Mouse (Mus musculus) gastrocnemius, postnatal 36 days (tissue): ENCODE measurements at regions not wholly inside any gene's neighbourhood (a gene's known extent, or its start where the extent isn't known, plus 50 kb on each side); places are given as distances from the start of the nearest gene placed in this dataset.

Experiments
- DNase-seq, 2 experiments: peaks; one replicate each; pipeline ENCODE4 v3.0.0; 2022
- intact Hi-C: fragments of 180-260 bp; cut with DNase I; formaldehyde crosslinking; loops from one replicate; pipeline ENCODE4 v1.15.1; 2025

DNA sequence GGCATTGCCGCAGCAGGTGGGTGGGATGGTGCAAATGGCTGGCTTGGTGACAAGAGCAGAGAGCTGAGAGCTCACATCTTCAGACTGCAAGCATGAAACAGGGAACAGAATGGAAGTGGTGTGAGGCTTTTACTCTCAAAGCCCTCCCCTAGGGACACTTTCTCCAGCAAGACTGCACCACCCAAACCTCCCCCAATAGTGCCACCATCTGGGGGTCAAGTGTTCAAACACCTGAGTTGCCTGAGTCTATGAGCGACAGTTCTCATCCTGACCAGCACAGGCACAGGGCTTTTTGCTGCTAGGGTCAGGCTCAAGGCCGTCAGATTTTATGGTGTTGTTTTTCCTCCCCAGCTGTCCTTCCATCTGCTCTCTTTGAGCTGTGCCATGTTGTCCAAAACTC, 337.9 kb upstream of the Eif4g2 start:
- intact Hi-C loops, result no loop called here
- DNase-seq, result no peak

DNA sequence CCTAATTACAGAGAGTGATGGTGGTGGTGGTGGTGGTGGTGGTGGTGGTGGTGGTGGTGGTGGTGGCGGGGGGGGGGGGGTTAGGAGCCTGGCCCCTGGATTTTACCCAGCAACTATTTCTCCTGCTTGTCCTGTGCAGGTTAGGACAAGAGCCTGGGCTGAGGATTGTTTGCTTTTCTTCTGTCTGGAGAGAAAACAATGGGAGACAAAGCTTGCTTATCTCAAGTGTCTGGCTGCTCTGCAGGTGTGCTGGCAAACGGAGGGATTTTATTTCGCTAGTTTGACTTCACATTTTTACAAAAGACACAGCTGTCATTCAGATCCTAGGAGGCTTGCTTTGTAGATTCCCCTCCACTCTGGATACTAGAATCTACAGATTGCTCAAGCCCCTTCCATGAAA, 334.9 kb upstream of the Eif4g2 start:
- no peak for DNase-seq
- intact Hi-C loops, result no loop called here

DNA sequence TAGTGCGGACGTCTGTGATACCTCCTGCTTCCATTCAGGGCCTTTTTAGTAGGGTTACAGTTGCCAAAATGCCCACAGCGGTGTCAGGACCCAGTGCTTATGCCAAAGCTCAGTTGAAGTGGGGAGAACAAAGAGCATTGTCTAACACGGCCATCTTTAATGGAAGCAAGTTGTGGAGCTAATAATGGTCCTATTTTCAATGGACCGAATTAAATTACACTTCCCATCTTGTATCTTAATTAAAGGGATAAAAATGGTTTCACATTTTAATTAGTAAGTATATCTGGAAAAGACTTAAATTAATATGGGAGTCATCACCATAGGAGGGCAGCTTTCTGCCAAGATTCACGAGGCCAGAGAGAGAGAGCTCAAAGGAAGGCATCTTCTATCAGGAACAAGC, 333.2 kb upstream of the Eif4g2 start:
- DNase-seq, result no peak
- intact Hi-C loops, result no loop called here

DNA sequence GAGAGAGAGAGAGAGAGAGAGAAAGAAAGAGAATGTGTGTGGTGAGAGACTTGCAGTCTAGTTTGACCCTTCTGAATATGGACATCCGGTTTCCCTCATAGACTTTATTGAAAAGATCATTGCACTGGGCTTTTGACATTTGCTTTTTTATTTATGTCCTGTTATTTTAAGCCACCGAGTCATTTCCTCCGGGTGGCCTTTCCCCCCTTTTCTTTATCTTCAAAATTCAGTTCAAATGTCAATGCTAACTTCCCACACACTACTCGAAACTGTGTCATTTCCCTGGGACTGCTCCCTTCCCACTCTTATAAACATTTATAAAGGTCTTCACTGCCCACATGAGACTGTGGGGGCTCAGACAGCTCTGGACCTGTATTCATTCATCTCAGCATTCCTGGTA, 330.9 kb upstream of the Eif4g2 start:
- DNase-seq, result no peak
- intact Hi-C loops, result no loop called here

DNA sequence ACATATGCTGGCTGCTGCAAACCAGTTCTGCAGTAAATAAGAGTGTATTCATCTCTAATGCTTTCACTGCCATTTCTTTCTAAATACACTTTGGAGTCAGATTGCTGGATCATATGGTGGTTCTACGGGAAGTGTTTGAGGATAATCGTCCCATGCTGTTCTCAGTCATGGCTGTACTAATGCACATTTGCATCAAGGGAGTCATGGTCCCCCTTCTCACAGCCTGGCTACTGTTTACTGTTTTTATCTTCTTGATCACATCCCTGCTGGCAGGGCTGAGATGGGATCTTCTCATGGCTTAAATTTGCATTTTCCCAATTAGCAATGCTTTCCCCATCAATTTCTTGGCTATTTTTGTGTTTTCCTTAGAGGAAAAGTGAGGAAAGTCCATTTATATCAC, 330.1 kb upstream of the Eif4g2 start:
- no peak for DNase-seq
- intact Hi-C loops, result no loop called here

DNA sequence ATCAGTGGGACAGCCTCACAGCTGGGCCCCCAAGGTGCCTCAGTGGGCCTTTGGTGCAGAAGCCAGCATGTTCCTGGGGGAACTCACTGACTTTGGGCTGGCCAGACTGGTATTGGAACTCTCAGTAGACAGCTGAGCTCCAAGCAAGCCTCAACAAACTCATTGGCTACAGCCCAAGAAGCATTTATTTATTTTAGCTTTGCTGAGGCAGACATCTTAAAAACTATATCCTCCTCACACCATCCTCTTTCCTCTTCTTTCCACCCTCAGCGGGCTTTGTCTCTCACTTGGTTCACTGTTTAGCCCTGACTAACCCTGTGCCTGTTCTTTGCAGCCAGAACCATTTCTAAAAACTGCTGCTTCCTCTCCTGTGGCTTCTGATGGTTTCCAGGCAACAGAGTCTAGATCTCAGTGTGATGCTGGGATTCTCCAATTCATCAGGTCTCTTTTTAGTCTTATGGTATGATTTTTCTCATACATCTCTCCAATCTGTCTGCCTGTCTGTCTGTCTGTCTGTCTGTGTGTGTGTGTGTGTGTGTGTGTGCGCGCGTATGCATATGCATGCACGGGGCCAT, 328.6 kb upstream of the Eif4g2 start:
- intact Hi-C loops, result no loop called here
- DNase-seq, result no peak

DNA sequence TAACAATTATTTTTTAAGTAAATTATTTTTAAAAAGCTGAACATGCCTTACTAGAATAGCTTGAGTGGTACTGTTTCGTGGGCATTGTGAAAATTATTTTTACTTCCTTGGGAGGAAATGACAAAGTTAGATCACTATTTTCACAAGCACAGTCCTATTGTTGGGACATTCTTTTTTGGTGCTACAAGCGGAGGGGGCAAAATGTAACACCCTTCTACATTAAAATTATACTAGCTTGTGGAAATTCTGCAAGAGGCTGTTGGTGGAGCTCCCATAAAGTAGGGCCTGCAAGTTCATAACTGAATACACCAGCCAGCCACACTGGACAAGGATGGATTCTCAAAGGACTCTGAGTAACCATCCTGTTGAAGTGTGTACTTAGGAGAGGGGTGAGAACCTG, 313.1 kb upstream of the Eif4g2 start:
- intact Hi-C loops, result no loop called here
- no peak for DNase-seq

DNA sequence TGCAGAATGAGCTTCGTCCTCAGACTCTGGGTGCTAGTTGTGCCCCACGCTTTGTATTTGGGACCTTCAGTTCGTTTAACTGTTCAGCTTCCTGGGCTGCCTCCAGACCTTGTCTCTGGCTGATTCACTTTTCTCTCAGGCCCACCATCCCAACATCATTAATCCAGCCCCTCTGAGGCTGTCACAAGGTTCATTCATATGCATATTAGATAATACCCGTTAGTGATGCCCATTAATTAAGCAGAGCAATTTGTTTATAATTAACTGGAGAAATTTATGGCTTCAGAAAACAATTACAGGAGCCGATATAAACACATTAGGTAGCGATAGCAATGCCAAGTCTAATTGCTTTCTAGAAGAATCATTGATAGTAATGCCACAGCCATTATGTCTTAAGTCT, 312.3 kb upstream of the Eif4g2 start:
- no peak for DNase-seq
- intact Hi-C loops, result no loop called here

DNA sequence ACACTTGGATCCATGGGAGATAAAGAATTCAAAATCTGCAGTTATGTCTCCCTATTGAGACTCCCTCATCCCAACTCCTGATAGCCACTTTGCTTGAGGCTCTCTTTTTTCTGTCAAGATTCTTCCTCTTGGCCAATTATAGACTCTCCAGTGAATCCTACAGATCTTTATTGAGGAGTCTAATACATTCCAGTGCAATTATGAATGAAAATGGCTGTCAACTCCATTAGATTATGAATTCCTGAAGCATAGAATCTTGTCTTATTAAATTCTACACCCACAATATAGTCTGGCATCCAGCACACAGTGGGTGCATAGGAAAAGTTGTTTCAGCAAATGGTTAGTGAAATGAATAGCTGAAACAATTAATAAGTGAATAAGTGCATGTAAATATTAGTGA, 311.0 kb upstream of the Eif4g2 start:
- DNase-seq, result no peak
- intact Hi-C loops, result no loop called here

DNA sequence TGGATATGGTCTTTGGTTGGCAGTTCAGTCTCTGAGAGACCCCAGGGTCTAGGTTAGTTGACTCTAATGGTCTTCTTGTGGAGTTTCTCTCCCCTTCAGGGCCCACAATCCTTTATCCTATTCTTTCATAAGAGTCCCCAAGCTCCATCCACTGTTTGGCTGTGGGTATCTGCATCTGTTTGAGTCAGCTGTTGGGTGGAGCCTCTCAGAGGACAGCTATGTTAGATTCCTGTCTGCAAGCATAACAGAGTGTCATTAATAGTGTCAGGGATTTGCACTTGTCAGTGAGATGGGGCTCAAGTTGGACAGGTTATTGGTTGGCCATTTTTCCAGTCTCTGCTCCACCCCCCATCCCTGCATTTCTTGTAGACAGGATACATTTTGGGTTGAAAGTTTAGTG, 306.9 kb upstream of the Eif4g2 start:
- DNase-seq, result no peak
- intact Hi-C loops, result no loop called here

DNA sequence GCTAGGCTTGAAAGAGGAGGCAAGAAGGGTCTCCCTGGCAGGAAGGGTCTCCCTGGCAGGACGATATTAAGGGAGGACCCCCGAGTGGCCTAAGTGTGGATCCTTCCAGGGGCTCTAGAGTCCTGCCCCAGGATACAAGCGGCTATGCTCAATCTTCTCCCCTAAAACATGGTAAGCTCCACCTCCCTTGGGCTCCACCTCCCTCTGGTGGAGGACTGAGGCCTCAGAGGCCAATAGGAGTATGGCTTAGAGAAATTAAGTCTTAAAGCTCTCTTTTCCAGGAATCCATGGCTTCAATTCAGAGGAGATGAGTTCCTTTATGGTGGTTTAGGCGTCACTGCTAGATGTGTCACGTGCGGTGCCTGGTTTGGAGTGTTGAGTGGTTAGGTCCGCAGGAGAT, 291.7 kb upstream of the Eif4g2 start:
- intact Hi-C loops, result no loop called here

DNA sequence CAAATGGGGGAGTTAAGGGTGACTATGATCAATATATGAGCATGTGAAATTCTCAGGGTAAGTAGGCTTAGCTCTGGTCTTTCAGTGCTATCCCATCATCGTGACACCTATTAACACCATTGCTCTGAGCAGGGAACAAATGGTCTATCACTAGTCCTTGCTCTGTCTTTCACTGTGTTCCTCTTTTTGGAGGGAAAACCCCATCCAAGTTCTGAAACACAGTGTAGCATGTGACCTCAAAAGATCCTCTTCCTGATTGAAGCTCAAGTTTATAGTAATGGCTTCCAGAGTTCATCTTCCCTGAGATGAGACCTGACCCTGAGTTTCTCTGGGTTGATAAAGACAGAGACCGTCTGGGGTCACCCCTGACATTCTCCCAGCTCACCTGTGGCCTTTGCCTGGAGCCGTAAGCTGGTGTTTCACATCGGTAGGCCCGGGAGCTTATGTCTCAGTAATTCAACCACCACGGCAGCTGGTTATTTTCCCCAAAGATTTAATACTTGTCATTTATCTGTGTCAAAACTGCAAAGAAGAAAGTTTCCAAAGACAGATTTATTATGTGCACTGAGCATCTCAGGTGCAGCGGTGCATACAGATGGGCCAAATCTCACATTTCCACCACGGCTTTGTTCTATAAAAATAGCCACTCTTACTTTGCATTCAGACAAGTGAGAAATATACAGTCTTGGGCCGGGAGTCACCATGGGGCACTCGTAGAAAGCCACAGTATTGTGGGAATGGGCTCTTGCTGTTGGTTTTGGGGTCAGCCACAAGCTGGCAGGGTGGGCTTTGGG, 290.7 kb upstream of the Eif4g2 start:
- DNase-seq, result no peak
- intact Hi-C loops, result no loop called here

More for the DNA sequence above, 291.7 kb upstream of the Eif4g2 start:
- DNase-seq, result no peak

DNA sequence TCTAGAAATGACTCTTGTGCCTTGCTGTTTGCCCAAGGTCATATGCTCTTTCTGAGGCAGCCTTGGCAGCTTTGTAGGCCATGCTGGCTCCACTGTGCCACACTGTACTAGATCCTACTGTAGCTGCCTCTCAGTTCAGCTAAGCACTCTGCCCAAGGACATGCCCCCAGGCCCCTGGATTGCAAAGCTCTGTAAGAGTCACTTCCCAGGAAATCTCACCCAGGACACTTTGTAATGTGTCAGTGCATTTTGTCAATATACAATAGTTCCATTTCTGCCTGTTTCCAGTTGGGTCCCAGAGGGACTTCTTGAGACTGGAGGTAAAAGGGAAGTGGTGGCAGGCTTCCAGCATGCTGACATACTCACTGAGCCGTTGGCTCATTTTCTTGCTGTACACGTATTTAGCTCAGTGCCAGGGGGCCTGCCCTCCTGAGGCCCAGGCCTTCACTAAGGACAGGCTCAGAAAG, 287.6 kb upstream of the Eif4g2 start:
- intact Hi-C loops, result no loop called here
- DNase-seq, result no peak

DNA sequence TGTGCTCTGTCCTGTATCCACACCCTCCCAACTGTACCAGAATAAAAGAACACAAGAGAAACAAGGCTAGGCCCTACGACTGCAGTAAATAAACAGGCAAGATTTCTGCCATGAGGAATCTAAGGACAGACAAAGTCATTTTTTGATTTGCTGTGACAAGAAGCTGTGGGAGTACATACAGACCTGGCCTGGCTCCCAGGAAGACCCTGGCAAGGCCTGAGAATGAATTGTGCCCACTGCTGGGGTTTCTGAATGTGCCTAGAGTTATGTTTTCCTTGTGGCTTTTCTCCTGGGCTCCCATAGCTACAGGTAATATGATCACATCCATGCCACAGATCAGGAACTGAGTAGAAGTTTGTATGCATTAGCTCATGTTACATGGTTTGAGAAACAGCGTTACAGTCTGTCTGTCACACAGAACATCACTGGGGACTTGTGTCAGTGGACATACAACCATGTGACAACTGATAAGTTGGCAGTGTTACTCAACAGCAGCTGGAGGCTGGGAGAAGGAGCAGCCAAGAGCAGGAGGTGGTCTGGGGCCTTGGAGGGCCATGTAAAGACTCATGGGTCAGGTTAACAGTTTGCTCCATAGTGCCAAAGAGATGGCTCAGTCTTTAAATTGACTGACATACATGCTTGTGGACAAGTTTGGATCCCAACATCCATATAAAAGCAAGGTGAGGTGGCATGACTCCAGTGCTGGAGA, 285.6 kb upstream of the Eif4g2 start:
- intact Hi-C loops, result no loop called here
- DNase-seq, result no peak

DNA sequence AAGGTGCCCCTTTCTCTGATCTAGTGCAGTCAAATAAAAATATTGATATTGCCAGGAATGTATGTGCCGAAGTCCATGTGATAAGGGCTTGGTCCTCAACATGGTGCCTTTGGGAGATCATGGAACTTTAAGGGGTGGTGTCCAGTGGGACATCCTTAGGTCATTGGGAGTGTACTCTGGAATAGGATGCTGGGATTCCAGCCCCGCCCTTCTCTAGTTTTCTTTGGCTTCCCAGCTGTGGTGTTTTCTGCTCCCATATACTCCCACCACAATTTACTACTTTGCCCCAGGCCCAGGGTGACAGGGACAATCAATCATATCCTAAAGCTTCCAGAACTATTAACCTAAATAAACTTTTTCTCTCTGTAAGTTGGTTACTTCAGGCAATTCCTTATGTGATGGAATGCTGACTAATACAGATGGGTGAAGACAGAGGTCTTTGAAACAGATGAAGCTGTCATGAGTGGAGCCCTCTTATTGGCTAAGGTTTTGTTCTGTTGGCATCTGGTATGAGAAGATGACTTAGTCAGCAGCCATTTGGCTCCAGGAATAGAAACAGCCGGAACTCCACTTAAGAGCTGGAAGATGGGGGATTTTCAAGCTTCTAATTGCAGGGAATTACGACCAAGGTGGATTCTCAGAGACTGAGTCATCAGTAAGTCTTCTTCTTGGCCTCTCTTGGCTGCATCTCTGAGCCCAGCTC, 284.3 kb upstream of the Eif4g2 start:
- intact Hi-C loops, result no loop called here

DNA sequence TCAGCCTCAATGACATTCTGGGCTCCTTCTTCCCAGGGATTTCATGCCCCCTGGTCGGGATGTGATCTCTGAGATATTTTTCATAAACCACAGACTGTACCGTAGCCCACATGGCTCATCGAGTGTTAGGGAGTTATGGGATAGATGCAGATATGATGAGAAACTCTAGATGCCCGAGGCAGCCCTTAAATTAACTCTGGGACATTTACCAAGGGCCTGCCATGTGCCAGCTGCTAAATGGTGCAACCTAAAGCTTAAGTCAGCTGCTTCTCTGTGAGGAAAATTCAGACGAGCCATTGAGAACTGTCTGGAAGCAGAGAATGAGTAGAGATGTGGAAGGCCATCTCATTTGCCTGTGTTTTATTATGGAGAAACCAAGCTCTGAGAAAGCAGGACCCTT, 282.6 kb upstream of the Eif4g2 start:
- intact Hi-C loops, result no loop called here
- DNase-seq, result no peak

More for the DNA sequence above, 284.3 kb upstream of the Eif4g2 start:
- no peak for DNase-seq

DNA sequence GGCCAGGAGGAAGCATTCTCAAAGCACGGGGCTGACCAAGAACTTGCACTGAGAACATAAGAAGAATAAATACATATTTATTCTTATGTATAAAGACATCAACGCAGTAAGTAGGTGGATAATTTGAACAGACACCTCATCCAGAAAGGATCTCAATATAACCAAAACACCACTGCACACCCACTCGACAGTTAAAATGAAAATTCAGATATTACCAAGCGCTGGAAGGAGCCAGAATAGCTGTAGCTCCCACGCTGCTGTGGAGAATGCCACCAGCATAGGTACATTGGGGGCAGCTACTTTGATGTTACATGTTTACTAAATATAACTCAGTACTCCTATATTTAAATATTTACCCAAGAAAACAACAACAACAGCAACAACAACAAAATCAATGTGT, 280.4 kb upstream of the Eif4g2 start:
- intact Hi-C loops, result no loop called here
- no peak for DNase-seq

DNA sequence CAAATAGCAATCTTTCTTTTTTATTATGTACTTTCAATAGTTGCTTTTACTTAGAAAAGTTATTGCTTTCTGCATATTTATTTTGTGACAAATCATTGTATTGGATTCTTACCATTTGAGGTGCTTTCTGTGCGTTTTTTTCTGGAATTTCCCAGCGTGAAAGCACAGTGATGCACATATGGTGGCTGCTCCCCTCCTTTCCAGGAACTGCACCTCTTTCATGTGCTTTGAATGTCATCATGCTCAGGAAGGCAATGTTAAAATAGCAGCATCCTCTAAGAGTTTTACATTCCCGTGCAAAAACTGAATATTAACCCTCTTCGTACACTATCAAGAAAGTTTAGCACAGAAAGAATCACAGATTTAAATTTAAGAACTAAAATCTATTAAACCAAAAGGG, 279.8 kb upstream of the Eif4g2 start:
- intact Hi-C loops, result no loop called here

DNA sequence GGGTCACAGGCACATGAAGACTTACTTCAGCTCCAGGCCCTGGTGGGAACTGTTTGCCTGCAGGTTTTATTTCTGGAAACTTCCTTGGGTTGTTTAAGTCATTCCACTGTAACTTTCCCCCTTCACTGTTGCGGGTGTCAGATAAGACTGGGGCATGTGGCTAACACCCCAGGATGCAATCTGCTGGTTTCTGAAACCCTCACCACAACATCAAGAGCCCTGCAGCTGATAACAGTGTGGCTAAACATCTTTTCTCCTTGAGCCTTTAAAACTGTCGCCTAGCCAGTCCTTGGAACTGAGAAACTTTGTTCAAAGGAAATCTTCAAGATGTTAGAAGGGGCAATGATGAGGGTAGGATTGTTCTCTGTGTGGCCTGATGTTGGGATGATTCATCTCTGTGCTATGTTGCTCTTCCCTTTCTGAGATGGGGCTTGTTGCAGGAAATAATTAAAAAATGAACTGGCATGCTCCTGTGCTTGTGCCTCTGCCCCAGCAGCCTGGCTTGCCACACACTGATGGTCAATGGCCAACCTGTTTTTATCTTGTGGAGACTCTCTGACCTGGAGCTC, 272.3 kb upstream of the Eif4g2 start:
- no peak for DNase-seq
- intact Hi-C loops, result no loop called here

More for the DNA sequence above, 279.8 kb upstream of the Eif4g2 start:
- DNase-seq, result no peak

DNA sequence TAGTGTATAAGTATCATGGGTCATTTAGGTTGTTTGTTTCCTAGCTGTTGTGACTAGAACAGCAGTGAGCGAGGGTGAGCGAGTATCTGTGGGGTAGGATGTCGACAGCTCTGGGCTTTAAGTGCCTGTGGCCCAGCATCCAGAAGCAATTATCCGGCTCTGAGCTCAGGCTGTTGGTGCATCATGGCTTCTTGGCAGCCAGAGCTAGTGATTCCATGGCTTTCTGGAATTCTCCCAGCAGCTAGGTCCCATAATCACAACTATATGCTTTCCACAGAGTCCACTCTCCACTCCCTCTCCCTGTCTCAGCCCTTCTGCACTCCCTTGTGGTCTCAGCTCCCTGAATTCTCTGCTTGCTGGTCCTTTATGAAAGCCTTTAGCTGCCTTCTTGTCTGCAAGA, 271.2 kb upstream of the Eif4g2 start:
- intact Hi-C loops, result no loop called here

DNA sequence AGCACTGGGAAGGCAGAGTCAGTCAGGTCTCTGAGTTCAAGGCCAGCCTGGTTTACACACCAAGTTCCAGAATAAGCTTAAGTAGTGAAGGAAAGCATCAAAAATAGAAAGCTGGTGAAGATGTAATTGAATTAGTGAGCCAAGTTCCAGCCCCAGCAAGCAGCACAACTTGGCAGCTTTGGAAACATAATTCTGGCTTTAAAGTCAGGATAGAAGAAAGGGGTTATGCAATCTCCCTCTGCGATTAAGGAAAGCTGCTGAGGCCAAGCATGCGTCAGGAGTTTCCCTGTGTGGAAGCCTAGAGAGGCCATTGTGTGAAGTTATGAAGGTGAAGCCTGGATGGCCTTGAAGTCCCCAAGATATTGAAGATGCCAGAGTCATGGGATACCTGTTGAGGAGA, 269.3 kb upstream of the Eif4g2 start:
- DNase-seq, result no peak
- intact Hi-C loops, result no loop called here

More for the DNA sequence above, 271.2 kb upstream of the Eif4g2 start:
- no peak for DNase-seq
